Mouse (Mus musculus) embryonic fibroblast, embryonic 13.5 days (primary cell): Measurements from ENCODE around the gene Bicc1.

Experiments used
- CTCF ChIP-seq: IDR thresholded peaks from 2 replicates; pipeline ENCODE4 v1.5.1; 2011; ENCODE audit warnings: mild to moderate bottlenecking, control low read depth, low read length, moderate library complexity, borderline replicate concordance; ENCODE audit not compliant: insufficient read depth
- POLR2A ChIP-seq: IDR thresholded peaks from 2 replicates; pipeline ENCODE4 v1.6.1; 2011; ENCODE audit warnings: low read depth, mild to moderate bottlenecking, control low read depth, low read length, moderate library complexity

DNA sequence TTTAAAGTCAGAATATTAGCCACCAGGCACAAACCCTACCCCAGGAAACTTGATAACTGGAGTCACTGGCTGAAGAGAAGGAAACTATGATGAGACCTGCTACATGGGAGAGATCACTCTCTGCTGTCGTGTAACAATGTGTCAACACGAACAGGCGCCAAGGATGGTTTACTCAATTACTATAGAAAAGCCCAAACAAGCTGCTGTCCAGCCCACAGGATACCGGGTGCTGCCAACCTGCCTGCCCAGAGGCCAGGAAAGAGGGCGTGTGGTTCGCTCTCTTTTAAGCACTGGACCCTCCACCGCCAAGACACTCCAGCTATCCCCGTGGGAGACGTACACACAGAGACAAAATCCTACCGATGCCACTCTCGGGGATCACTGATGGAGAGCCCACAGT is 13.7 kb downstream of the Bicc1 start:
- TF ChIP-seq POLR2A (no peak), CTCF (no peak)
